Mouse (Mus musculus): ENCODE measurements around the gene Mecom. TPM values are rescaled to one million over a fixed set of nuclear protein-coding genes. Genes with fewer than 3 reads are reported as not detected.

Gene Mecom
- polyA plus RNA-seq, 1 experiment from 2014 or later = 17.6 TPM

DNA sequence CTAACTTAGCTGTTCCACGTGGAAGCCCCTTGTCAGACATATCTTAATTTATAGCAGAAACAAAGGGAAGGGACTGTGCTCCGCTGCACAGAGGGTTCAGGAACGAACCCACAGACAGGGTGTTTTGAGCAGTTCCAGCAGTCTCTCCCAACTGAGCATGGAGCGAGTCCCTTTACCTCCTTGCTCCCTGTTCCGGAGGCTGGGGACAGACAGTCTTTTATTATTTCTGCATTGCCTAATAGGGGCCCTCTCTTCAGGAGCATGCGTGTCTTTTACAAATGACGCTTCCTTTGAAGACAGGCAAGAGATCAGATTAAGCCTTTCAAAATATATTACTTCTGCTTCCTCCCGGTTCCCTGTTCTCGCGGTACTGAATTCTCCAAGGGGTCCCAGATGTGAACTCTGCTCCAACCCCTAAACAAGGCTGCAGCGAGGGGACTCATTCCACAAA lies 403.8 kb downstream of the Mecom start:
- no peaks in the 10 kb centered on the region for H3K36me3 ChIP-seq (ENCODE audit: control insufficient read depth, insufficient read depth, low read length)
- DNase-seq (ENCODE audit: low spot score) (no peak), ATAC-seq (replicated peaks; ENCODE audit: low FRiP score, low TSS enrichment, low read depth) (no peak)
- H3K9ac ChIP-seq (ENCODE audit: low read length) = no peak overlapping the region
- no peaks in the 10 kb centered on the region for H3K4me1 ChIP-seq (replicated peaks; ENCODE audit: control insufficient read depth, insufficient read depth, low read length)
- WGBS = 29% methylated on average over 11 of the region's 11 CpGs
- peak overlapping the region; percentile 20; the same call in 1 of the 2 replicates for H3K4me2 ChIP-seq (ENCODE audit: low read length)
- no peaks in the 10 kb centered on the region for H3K27me3 ChIP-seq (replicated peaks; ENCODE audit: control insufficient read depth, insufficient read depth, low read length)
- H3K9me3 ChIP-seq (ENCODE audit: control insufficient read depth, low read length) = no peaks in the 10 kb centered on the region
- no peak overlapping the region for H3K4me3 ChIP-seq (ENCODE audit: low read depth, low read length)
- no peak overlapping the region for H3K27ac ChIP-seq (ENCODE audit: low read depth)

DNA sequence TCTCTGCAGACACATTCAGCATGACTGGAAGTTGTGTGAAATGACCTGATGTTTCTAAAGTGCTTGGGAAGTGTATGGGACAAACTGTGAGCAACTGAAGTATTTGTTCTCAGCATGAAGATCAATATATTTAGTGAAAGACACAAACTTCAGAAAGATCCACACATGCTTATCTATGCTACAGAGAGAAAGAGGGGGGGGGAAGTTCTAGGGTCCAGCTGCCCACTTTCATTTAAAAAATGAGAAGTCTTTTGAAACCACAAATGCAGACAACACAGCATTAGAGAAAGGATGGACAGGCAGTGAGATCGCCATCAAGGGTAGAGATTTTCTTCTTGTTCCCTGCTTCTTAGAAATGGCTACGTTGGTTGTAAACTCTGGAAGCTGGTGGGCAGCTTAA lies 404.4 kb downstream of the Mecom start:
- no peaks in the 10 kb centered on the region for H3K36me3 ChIP-seq (ENCODE audit: control insufficient read depth, insufficient read depth, low read length)
- H3K4me3 ChIP-seq (ENCODE audit: low read depth, low read length) = no peak overlapping the region
- no peak for DNase-seq (ENCODE audit: low spot score)
- no peaks in the 10 kb centered on the region for H3K4me1 ChIP-seq (replicated peaks; ENCODE audit: control insufficient read depth, insufficient read depth, low read length)
- ATAC-seq (replicated peaks; ENCODE audit: low FRiP score, low TSS enrichment, low read depth) = no peak
- H3K27me3 ChIP-seq (replicated peaks; ENCODE audit: control insufficient read depth, insufficient read depth, low read length) = no peaks in the 10 kb centered on the region
- no peak overlapping the region for H3K9ac ChIP-seq (ENCODE audit: low read length)
- H3K9me3 ChIP-seq (ENCODE audit: control insufficient read depth, low read length) = no peaks in the 10 kb centered on the region
- no peak overlapping the region for H3K27ac ChIP-seq (ENCODE audit: low read depth)
- H3K4me2 ChIP-seq (ENCODE audit: low read length) = no peak overlapping the region
- WGBS = 81% methylated on average over 2 of the region's 2 CpGs

DNA sequence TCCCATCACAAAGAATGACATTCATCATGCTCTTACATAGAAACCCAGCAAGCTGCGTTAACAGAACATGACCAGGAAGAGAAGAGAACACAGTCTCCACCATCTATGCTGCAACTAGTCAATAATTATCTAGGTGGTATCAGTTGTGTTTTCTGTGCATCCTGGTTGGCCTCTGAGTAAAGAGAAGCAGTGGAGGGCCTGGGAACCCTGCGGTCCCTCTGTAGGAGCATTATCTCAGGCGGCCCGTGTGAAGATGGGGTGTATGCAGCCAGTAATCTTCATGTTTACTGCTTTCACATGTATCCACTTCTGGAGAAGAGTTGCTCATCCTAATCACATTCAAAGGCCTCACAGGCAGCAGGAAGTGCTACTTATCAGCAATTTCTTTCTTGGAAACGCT lies 407.5 kb downstream of the Mecom start:
- no peak overlapping the region for H3K4me3 ChIP-seq (ENCODE audit: low read depth, low read length)
- no peak overlapping the region for H3K27ac ChIP-seq (ENCODE audit: low read depth)
- no peak overlapping the region for H3K4me2 ChIP-seq (ENCODE audit: low read length)
- no peak overlapping the region for H3K9ac ChIP-seq (ENCODE audit: low read length)
- 62% methylated on average over 5 of the region's 5 CpGs for WGBS
- ATAC-seq (replicated peaks; ENCODE audit: low FRiP score, low TSS enrichment, low read depth) = no peak; the same call in 1 of the 2 replicates
- H3K27me3 ChIP-seq (replicated peaks; ENCODE audit: control insufficient read depth, insufficient read depth, low read length) = no peaks in the 10 kb centered on the region
- H3K4me1 ChIP-seq (replicated peaks; ENCODE audit: control insufficient read depth, insufficient read depth, low read length) = no peaks in the 10 kb centered on the region
- no peaks in the 10 kb centered on the region for H3K36me3 ChIP-seq (ENCODE audit: control insufficient read depth, insufficient read depth, low read length)
- no peak for DNase-seq (ENCODE audit: low spot score)
- no peaks in the 10 kb centered on the region for H3K9me3 ChIP-seq (ENCODE audit: control insufficient read depth, low read length)

DNA sequence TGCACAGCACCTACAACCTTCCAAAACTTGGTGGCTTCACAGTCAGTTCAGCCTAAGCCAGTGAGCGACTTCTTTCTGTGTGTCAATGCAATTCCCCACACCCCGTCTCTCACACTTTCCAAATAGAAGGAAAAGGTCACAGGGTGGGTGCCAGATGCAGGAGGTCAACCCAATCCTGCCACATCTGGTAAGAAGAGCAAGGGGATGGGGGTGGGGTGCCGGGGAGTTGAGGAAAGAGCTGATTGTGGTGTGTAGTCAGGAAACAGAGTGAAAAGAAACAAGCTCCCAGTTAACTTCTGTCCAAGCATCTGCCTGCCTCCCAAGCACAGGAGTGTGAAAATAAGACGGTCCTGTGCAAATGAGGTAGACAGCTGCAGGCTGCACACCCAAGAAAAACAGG lies 408.1 kb downstream of the Mecom start:
- DNase-seq (ENCODE audit: low spot score) (no peak), ATAC-seq (replicated peaks; ENCODE audit: low FRiP score, low TSS enrichment, low read depth) (no peak)
- Histone ChIP-seq H3K9me3 (ENCODE audit: control insufficient read depth, low read length) (no peaks in the 10 kb centered on the region), H3K27me3 (replicated peaks; ENCODE audit: control insufficient read depth, insufficient read depth, low read length) (no peaks in the 10 kb centered on the region), H3K4me2 (ENCODE audit: low read length) (no peak overlapping the region), H3K27ac (ENCODE audit: low read depth) (no peak overlapping the region), H3K36me3 (ENCODE audit: control insufficient read depth, insufficient read depth, low read length) (no peaks in the 10 kb centered on the region), H3K9ac (ENCODE audit: low read length) (no peak overlapping the region), H3K4me1 (replicated peaks; ENCODE audit: control insufficient read depth, insufficient read depth, low read length) (no peaks in the 10 kb centered on the region), H3K4me3 (ENCODE audit: low read depth, low read length) (no peak overlapping the region)
- WGBS = 56% methylated on average over 4 of the region's 4 CpGs

DNA sequence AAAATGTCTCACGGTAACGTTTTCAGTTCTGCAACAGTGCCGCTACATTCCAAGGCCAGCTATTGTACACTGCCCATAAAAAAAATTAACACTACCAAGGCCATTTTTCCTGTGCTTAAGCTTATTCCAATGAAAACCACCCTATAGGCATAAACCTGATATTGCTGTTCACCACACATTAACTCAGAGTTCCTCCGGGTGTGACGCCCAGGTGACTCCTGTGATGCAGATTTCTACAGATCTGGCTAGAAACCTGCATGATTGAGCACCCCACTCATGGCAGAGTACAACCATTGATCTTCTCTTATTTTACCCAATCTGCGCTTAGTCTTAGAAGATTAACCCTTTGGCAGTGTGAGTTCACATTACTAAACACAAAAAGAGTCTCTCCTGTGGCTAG lies 409.2 kb downstream of the Mecom start:
- DNase-seq (ENCODE audit: low spot score) (no peak), ATAC-seq (replicated peaks; ENCODE audit: low FRiP score, low TSS enrichment, low read depth) (no peak)
- Histone ChIP-seq H3K9me3 (ENCODE audit: control insufficient read depth, low read length) (no peaks in the 10 kb centered on the region), H3K27me3 (replicated peaks; ENCODE audit: control insufficient read depth, insufficient read depth, low read length) (no peaks in the 10 kb centered on the region), H3K36me3 (ENCODE audit: control insufficient read depth, insufficient read depth, low read length) (no peaks in the 10 kb centered on the region), H3K4me1 (replicated peaks; ENCODE audit: control insufficient read depth, insufficient read depth, low read length) (no peaks in the 10 kb centered on the region), H3K4me3 (ENCODE audit: low read depth, low read length) (no peak overlapping the region), H3K4me2 (ENCODE audit: low read length) (no peak overlapping the region), H3K9ac (ENCODE audit: low read length) (no peak overlapping the region), H3K27ac (ENCODE audit: low read depth) (no peak overlapping the region)
- WGBS = 70% methylated on average over 6 of the region's 6 CpGs

DNA sequence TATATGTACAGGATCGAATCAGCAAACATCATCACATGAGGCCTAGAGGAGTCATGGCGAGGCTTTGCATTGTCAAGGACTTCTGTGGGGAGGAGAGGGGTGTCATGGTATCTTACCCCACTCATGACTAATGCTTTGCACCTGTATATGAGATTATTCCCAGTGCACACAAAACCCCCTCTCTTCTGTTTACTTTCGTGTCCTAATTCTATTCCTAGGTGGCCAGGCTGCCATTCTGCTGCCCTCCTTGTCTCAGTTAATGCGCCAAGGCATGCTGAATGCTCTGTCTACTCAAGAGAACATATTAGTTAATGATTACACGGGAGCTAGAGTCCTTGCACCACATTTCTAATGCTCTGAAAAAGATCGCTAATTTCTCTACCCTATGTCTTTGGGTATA lies 412.0 kb downstream of the Mecom start:
- H3K4me2 ChIP-seq (ENCODE audit: low read length) = no peak overlapping the region

DNA sequence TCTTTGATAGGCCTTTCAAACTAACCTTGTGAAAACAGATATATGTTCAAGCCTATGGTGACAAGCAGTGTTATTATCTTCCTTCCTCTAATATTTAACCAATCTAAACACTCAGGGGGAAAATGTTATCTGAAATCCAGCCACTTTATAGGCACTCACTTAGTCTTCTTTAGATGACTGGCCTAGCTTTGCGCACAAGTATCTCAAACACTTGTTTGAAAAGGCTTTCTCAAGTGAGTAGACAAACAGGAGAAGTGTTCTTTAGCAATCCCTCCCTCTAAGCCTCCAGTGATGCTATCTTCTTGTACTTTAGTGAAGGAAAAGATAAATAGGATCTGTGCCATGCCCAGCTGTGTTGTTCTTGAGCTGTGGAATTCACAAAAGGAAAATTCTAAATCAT lies 412.7 kb downstream of the Mecom start:
- ATAC-seq (replicated peaks; ENCODE audit: low FRiP score, low TSS enrichment, low read depth) (peak; percentile 25; the same call in 1 of the 2 replicates), DNase-seq (ENCODE audit: low spot score) (no peak)
- H3K27ac ChIP-seq (ENCODE audit: low read depth) = no peak overlapping the region
- no peaks in the 10 kb centered on the region for H3K4me1 ChIP-seq (replicated peaks; ENCODE audit: control insufficient read depth, insufficient read depth, low read length)
- no peaks in the 10 kb centered on the region for H3K36me3 ChIP-seq (ENCODE audit: control insufficient read depth, insufficient read depth, low read length)
- H3K9ac ChIP-seq (ENCODE audit: low read length) = no peak overlapping the region
- no peaks in the 10 kb centered on the region for H3K27me3 ChIP-seq (replicated peaks; ENCODE audit: control insufficient read depth, insufficient read depth, low read length)
- no peak overlapping the region for H3K4me2 ChIP-seq (ENCODE audit: low read length)
- no peak overlapping the region for H3K4me3 ChIP-seq (ENCODE audit: low read depth, low read length)
- H3K9me3 ChIP-seq (ENCODE audit: control insufficient read depth, low read length) = no peaks in the 10 kb centered on the region
- 59% methylated on average over 1 of the region's 1 CpGs for WGBS

More for the DNA sequence above, 412.0 kb downstream of the Mecom start:
- Histone ChIP-seq H3K4me3 (ENCODE audit: low read depth, low read length) (no peak overlapping the region), H3K27me3 (replicated peaks; ENCODE audit: control insufficient read depth, insufficient read depth, low read length) (no peaks in the 10 kb centered on the region), H3K9me3 (ENCODE audit: control insufficient read depth, low read length) (no peaks in the 10 kb centered on the region), H3K27ac (ENCODE audit: low read depth) (no peak overlapping the region), H3K36me3 (ENCODE audit: control insufficient read depth, insufficient read depth, low read length) (no peaks in the 10 kb centered on the region), H3K4me1 (replicated peaks; ENCODE audit: control insufficient read depth, insufficient read depth, low read length) (no peaks in the 10 kb centered on the region), H3K9ac (ENCODE audit: low read length) (no peak overlapping the region)
- 65% methylated on average over 6 of the region's 6 CpGs for WGBS
- DNase-seq (ENCODE audit: low spot score) = no peak
- peak; percentile 43; the same call in 1 of the 2 replicates for ATAC-seq (replicated peaks; ENCODE audit: low FRiP score, low TSS enrichment, low read depth)

DNA sequence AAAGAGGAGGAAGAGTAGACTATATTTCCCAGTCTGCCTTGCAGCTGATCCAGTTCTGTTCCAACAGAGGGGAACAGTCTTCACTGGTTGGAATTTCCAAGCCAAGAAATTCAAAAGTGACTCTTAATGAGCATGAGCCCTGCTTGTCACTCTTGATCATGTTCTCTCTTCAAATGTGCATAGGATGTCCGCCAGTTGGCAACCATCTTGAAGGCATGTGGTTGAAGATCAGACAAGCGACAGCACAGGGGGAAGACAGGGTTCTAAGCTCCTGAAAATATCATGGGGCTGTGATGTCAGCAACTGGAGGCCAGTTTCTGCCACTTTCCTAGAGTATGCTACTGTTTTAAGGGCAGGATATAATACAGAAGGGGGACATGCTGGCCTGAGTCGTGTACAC lies 414.8 kb downstream of the Mecom start:
- Histone ChIP-seq H3K27ac (ENCODE audit: low read depth) (no peak overlapping the region), H3K4me3 (ENCODE audit: low read depth, low read length) (no peak overlapping the region), H3K4me2 (ENCODE audit: low read length) (no peak overlapping the region), H3K9ac (ENCODE audit: low read length) (no peak overlapping the region), H3K9me3 (ENCODE audit: control insufficient read depth, low read length) (no peaks in the 10 kb centered on the region), H3K4me1 (replicated peaks; ENCODE audit: control insufficient read depth, insufficient read depth, low read length) (no peaks in the 10 kb centered on the region), H3K36me3 (ENCODE audit: control insufficient read depth, insufficient read depth, low read length) (no peaks in the 10 kb centered on the region), H3K27me3 (replicated peaks; ENCODE audit: control insufficient read depth, insufficient read depth, low read length) (no peaks in the 10 kb centered on the region)
- no peak for DNase-seq (ENCODE audit: low spot score)
- no peak for ATAC-seq (replicated peaks; ENCODE audit: low FRiP score, low TSS enrichment, low read depth)
- 81% methylated on average over 3 of the region's 3 CpGs for WGBS

DNA sequence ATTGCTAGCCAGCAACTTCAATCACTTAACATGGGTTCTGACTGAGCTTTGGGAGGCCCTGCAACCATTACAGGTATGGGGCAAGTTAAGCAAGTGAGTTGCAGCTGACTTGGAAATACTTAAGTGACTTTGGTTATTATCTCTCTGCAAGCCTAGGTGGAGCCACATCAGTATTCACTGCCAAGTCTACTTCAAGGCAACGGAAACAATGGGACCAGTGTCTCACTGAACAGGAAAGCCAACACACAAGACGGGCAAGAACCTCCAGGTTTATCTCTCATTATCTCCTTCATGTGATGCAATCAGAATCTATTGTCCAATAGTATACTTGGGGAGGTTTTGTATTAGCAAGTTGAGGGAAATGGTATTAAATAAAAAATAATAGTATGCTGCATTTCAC lies 415.4 kb downstream of the Mecom start:
- H3K4me2 ChIP-seq (ENCODE audit: low read length) = no peak overlapping the region
- no peak overlapping the region for H3K27ac ChIP-seq (ENCODE audit: low read depth)
- H3K36me3 ChIP-seq (ENCODE audit: control insufficient read depth, insufficient read depth, low read length) = no peaks in the 10 kb centered on the region
- ATAC-seq (replicated peaks; ENCODE audit: low FRiP score, low TSS enrichment, low read depth) = no peak
- no peak for DNase-seq (ENCODE audit: low spot score)
- no peak overlapping the region for H3K4me3 ChIP-seq (ENCODE audit: low read depth, low read length)
- H3K9me3 ChIP-seq (ENCODE audit: control insufficient read depth, low read length) = no peaks in the 10 kb centered on the region
- H3K4me1 ChIP-seq (replicated peaks; ENCODE audit: control insufficient read depth, insufficient read depth, low read length) = no peaks in the 10 kb centered on the region
- no peak overlapping the region for H3K9ac ChIP-seq (ENCODE audit: low read length)
- no peaks in the 10 kb centered on the region for H3K27me3 ChIP-seq (replicated peaks; ENCODE audit: control insufficient read depth, insufficient read depth, low read length)
- WGBS = 65% methylated on average over 2 of the region's 2 CpGs

Data from intestine, embryonic 14.5 days (tissue).